Mouse (Mus musculus): ENCODE data around the gene Npl.

DNA sequence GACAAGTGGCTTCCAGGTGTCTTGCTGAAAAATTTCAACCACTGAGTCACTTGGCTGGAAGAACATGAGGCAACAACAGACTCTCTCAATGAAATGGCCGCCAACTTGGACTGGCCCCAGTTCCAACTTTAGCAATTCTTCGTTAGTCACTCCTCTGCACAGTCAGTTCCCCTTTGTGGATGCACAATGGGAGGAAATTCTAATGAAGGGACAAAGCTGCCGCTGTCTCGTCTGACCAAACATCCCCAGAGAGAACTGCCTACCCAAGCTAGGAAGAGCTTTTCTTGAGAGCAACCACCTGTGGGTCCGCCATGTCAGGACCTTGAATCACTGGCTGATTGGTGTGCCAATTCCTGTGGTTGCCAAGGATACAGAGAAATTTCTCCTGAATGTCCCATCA is 38.1 kb upstream of the Npl start:
- TF ChIP-seq CTCF (IDR thresholded peaks at IDR 0.05; ENCODE audit: low read depth, low read length) = no peak
- no peak for TF ChIP-seq POLR2A (IDR thresholded peaks at IDR 0.05; ENCODE audit: borderline replicate concordance, low read depth, low read length)

All from bone marrow macrophage, adult 2 months (primary cell).